Mouse (Mus musculus): ENCODE data around the gene Rab1b.

DNA sequence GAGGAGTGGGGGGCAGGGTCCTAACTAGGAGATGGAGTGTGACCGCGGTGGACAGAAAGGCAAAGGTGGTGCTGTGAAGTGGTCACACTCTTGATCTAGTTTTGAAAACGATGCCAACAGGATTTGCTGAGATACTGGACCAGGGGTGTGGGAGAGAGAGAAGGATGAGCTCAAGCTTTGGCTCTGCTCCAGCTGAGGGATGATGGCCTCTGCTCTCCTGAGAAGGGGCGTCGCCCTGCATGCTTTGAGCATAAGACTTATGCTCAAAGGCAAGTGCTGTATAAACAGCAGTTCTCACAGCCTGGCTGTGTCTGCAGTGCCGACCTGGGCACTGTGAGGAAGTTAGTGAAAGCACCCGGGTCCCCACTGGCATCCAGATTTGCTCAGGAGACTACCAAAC, 41.8 kb downstream of the Rab1b start:
- TF ChIP-seq FLI1 (IDR thresholded peaks at IDR 0.05; ENCODE audit: low read length) (no peak), GATA1 (IDR thresholded peaks at IDR 0.05; ENCODE audit: borderline replicate concordance, low read length) (no peak)
